Mouse (Mus musculus) C2C12 (cell line): ENCODE results near the gene Camta1.

ENCODE experiments used
- CTCF ChIP-seq: IDR thresholded peaks from one replicate; pipeline ENCODE4 v1.5.1; 2011; ENCODE audit not compliant: control insufficient read depth, insufficient read depth, insufficient read length
- MAX ChIP-seq: IDR thresholded peaks from one replicate; pipeline ENCODE4 v1.6.1; 2011; ENCODE audit warnings: mild to moderate bottlenecking, control low read depth
- MYOD1 ChIP-seq: IDR thresholded peaks from one replicate; pipeline ENCODE4 v1.6.1; 2011; ENCODE audit warnings: low read depth; ENCODE audit not compliant: control insufficient read depth, insufficient read length
- MYOG ChIP-seq: IDR thresholded peaks from one replicate; pipeline ENCODE4 v1.6.1; 2011; ENCODE audit not compliant: control insufficient read depth, insufficient read length; ENCODE audit errors: extremely low read depth
- USF1 ChIP-seq: IDR thresholded peaks from one replicate; pipeline ENCODE4 v1.6.1; 2011; ENCODE audit warnings: low read depth, mild to moderate bottlenecking, control low read depth, moderate library complexity

DNA sequence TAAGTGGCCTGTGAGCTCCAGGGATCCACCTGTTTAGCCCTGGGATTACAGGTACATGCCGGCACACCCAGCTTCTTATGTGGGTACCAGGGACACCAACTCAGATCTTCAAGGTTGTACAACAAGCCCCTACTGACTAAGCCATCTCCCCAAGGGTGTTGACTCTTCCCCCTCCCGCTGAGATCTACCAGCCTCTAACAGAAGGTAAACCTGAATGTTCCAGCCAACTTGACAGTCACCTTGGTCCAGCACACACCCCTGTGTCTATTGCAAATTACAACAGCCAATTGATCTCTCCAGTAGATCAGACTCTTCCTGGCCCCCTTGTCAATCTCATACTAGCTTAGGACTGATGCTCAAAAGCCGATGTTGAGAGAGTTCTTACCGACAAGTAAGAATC is 43.9 kb upstream of the Camta1 start:
- TF ChIP-seq CTCF (no peak), MAX (no peak), USF1 (no peak), MYOD1 (no peak), MYOG (no peak)
